Mouse (Mus musculus) right cerebral cortex, postnatal 36 days (tissue): ENCODE measurements around the gene Ankrd6.

ENCODE experiments used
- DNase-seq, 2 experiments: peaks; one replicate each; pipeline ENCODE4 v3.0.0; 2022; ENCODE audit warnings: low spot score in 2 of 2, mixed read lengths in 1 of 2

Gene Ankrd6

DNA sequence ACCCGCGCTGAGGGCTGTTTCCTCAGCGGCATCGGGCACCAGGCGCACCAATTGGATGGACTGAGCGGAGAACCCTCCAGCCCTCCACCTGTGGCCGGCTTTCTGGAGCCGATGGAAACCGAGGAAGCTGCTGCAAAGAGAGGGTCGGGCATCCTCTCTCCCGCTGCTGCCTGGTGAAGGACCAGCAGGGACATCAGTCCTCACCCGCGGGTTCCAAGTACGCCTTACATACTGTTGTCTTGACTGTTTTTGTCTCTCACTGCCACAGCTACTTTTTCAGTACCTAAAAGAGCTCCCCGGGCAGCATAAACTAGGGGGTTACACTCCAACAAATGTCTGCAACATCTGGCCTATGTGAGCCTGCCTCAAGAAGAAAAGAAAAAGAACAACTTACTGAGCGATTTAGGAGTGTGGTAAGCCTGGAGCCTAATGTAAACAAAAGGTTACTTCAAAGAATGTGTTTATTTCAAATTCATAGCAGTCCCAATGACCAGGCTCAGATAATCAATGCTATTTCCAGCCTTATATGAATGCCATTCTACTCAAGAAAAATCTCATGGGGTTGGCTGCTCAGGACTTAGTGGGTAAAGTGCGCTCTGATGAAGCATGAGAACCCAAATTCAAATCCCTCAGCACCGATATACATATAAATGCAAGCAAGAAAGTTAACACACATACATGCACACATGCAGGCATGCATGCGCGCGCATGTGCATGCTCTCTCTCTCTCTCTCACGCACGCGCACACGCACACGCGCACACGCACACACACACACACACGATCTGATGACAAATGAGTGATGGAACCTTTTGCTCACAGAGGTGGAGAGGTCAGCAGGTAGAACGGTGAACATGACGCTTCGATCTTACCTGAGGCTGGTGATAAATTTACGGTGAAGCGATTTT lies 647 bp upstream of the Ankrd6 start:
- DNase-seq: no peak

DNA sequence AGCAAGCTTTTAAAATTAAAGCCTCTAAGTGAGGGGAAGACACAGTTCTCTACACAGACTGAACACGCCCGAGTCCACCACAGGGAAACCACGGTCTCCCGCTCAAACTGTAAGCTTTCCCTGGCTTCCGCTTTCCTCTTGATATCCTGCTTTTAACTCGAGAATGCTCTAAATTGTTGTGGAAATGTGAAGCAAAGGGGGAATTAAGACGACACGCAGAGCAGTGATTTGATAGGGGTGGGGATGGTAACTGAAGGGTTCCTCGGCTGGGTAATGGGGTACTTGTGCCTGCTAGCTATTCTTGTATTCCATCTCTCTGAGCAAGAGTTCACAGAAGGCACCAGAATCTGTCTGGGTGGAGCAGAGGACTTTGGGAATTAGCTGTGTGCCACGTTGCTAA lies 1.9 kb downstream of the Ankrd6 start:
- DNase-seq: no peak

DNA sequence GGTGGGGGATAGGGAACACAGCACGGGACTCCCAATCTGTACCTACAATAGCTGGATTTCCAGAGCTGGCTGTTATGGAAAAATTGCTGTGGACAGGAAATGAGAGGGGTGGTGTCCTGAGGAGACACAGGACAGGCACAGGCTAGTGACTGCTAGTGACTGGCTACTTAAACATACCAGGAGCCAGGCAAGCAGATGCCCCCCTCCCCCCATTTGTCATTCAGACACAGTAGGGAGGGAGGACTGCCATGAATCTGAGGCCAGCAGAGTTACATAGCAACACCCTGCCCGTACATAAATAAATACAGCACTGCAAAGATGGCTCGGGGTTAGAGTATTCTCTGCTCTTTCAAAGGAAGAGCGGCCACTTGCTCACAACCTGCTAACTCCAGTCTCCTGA lies 3.0 kb downstream of the Ankrd6 start:
- no peak for DNase-seq

DNA sequence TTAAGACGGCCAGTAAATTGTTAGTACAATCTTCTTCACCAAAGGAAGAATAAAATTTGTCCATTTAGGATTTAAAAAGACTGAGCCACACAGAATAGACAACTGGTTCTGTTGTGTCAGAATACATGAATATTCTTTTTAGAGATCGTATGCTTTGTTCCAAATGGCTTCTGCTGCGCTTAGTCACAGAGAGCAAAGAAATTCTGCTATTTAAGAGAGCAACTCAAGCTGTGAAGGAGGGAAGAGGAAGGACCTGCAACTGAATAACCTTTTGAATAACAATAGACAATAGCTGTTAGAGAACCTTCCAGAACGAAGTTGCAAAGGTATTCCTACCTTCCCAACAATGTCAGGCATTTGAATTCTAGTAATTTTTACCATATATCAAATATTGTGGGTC lies 9.7 kb downstream of the Ankrd6 start:
- DNase-seq: no peak

DNA sequence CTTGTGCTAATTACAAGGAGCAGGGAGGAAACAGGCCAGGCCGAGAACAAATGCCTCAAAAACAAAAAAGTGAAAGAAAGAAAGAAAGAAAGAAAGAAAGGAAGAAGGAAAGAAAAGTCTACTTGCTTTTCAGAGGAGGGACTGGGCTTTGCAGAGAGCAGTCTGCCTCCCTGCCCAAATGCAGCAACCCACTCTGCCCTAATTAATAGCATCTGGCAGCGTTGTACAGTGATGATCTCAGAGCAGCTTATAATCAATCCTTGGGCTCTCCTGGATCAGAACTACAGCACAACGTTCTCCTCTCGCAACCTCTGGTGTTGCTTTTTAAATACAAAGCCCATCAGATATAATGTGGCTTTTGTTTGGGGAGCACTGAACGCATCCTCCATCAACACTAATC lies 10.7 kb downstream of the Ankrd6 start:
- no peak for DNase-seq

DNA sequence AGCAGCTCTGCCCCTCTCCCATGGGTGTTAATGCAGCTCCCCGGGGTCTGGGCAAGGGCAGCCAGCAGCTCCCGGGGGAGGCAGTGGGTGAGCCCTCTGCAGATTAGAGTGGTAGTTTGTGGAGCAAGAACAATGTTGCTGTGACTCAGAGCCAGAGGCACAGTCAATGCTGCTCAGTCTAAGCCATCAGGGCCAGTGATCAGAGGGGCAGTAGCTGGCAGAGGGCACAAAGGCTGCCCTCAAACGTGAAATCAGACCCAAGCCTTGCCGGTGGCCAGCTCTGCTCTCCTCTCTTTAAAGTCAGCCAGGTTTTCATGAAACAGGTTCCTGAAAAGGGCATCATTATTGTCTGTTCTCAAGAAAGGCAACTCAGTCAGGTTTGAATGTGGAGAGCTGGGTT lies 11.1 kb downstream of the Ankrd6 start:
- DNase-seq: no peak

DNA sequence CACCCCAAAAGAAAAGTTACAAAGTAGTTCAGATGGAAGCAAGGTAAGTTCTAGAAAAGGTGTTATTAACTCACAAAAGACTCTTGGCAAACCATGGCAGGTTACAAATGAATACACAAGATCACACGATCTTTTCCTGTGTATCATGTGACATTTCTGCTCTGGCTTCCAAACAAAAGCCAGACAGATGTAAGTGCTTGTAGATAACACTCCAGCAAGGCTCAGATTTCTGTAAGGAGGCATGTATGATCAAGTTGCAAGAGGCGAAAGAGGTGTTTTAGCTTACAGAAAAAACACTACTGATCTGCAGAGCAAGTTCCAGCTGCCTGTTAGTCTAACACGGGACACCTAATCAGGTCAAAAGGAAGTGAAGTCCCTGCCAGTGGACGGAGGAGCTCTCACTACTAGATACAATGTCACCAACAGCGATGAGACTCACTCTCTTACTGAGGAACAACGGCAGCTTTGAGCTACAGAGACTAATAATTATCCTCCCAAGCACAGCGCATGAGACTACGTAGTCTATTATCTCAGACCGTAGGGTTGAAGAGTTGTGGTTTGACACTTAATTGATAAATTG lies 13.8 kb downstream of the Ankrd6 start:
- DNase-seq: no peak

DNA sequence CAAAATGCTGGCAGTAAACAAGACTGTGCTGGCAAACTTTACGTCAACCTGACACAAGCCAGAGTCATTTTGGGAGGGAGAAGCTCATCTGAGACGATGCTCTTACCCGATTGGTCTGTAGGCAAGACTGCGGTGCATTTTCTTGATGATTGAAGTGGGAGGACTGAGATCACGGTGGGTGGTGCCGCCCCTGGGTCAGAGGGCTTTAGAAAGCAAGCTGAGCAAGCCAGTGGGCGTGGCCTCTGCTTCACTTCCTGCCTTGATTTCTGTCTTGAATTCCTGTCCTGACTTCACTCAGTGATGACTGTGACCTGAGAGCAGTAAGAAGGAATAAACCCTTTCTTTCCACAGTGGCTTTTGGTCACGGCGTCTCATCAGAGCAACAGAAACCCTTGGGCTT lies 18.6 kb downstream of the Ankrd6 start:
- no peak for DNase-seq

DNA sequence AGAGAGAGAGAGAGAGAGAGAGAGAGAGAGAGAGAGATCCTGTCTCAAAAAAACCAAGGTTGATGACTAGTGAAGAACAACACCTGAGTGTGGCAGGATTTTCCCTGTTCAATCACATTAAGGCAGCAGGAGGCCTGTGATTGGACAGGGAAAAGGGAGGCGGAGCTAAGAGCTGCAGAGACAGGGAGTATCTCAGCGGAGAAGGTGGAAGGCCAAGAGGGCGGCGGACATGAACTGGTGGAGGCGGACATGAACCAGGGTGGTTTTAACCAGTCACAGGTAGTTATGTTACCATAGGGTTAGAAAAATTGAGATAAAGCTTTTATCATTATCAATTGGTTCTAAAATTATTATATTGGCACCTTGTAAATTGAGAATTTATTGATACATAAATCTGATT lies 20.9 kb downstream of the Ankrd6 start:
- no peak for DNase-seq

DNA sequence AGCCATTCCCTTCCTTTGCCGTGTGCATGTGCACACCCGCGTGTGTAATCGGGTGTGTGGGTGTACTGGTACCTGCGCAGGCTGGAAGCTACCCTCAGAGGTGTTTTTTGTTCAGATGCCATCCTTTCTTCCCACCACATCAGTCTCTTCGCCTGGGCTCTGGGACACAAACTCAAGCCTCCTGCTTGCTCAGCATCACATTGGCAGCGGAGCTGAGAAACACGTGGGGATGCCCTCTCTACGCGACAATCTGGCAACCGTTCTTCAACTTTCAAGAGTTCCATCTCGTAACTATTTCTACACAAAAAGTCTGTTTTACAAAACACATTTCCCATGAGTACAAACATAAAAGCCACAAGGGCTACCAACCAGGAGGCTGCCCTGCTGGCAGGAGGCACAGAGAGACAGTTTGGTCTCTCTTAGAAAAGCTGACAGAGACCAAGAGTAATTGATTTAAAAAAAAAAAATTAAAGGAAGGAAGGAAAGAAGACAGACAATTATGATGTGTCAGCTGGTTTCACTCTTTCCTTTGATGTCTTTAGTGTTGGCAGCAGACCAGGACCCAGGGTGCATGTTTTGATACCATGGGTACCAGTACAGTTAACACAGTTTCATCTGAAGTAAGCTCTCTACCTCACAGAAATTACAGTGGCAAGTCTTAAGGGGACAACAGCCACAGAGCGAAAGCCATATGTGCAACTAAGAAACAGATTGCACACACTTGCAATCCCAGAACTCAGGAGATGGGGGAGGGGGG lies 21.8 kb downstream of the Ankrd6 start:
- no peak for DNase-seq

DNA sequence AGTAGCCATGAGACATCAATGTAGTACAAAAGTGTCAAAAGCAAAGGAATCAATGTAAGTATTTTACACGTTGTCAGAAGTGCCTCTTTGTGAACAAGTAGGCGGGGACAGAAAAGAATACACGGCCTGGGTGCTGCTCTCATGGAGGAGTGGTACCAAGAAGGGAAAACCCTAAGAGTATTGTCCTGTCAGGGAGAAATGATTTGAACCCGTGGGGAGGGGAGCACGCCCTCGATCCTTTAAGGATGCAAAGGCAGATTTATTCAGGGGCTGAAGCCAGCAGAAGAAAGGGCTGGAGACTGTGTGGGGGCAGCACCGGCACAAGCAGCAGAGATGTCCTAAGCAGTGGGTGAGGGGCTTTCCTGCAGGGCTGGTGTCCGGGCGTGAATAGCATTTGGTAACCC lies 26.7 kb downstream of the Ankrd6 start:
- DNase-seq: no peak

DNA sequence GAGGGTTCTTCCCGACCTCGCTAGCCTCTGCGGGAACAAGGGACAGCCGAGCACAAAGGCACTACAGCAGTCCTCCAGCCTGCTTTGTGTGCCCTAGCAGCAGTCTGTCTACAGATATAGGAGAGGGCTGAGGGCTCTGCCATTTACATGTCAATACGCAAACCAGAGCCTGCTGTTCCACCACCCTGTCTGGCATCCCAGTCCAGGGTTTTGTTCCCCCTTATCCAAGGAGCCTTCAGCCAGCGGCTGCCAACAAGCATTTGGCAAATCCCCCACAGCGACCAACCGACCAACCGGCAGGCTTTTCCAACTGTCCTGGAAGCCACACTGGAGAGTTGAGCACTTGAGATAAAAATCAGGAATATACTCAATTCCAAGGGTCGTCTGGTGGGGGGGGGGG lies 27.2 kb downstream of the Ankrd6 start:
- no peak for DNase-seq

DNA sequence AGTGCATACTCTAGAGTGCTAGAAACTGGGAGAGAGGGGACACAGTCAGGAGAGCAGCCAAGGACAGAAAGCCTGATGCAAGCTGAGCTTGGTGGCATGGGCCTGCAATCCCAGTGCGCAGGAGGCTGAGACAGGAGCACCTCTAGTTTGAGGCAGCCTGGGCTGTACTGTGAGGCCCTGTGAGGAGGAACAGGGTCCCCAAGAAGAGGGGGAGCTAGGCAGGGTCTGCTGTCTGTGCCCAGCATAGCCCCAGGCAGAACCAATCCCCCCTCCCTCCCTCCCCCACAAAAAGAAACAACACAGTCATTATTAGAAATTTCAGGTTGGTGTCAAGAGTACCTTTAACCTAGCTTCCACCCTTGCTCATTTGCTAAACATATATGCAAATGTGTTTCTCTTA lies 27.8 kb downstream of the Ankrd6 start:
- no peak for DNase-seq

DNA sequence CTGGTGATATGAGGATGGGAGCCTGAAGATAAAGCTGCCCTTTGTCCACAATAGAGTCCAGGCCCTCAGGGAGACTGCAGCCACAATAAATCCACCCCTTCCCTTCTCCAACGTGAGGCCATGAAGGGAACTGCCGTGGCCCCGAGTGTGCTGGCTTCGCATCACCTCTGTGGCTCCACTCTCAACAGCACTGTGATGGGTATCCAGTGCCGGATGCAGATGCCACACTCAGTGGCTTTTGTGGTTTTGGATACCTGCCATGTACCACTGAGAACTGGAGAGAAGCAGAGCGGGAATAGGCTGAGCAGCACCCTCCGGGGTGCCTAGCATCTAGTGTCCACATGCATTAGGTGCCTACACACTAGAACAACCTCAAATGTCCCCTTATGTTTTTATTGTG lies 29.8 kb downstream of the Ankrd6 start:
- DNase-seq: no peak

DNA sequence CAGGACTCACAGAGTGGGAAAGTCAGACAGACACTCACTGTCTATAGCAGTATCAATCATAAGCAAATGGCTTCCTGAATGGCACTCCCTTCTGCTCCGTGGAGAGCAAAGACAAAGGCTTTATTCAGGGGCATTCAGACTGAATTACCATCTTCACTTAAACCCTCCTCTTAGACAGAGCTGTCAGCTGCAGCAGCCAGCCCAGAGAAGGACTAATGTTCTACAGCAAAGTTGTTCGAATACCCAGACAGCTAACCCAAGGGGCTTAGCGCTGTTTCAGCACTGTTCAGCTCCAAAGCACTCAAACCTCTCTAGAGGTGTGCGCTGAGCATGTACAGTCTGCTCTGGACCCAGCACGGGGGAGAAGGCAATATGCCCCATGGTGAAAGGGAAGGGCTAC lies 32.1 kb downstream of the Ankrd6 start:
- DNase-seq: no peak

DNA sequence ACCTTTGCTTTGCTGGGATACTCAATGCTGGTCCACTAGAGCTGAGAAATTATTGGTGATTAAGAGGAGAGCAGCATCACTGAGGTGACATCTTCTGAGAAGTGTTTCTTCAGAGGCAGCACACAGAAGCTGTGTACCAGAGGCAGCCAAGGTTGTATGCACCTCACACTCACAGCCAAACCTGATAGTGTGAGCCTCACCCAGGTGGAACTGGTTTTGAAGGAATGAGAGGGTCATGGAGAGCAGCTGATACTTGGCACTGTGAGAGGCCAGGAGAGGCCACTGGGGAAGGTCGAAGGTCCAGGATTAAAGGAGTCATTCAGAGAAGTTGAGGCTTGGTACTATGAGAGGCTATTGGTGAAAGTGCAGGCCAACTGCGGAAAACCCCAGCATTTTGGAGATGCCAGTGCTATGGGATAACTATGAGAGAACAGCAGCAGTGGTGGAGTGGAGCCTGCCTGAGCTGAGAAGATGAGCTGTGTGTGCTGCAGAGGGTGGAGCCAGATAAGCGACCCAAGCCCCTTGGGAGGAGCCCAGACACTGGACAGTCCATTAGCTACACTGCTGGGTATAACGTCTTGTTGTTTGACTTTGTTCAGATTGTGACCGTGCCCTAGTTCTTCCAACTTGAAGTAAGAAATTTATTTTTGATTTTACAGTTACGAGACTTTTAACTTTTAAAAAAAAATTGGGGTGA lies 33.8 kb downstream of the Ankrd6 start:
- no peak for DNase-seq

DNA sequence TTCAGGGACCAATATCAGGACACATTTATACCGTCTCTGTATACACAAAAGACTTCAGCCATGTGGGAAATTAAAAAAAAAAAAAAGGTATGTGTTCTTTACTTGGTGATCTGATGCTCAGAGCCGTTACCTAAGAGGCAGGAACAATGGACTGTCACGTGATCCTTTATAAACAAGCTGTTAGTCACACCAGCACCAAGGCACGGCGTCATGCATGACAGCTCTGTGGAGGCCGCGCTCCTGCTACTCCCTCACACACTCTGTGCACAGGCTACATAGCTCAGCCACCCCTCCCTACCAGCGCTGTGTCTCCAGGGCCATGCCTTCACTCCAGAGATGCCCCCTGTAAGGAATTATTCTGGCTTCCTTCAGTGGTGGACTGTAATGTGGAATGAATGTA lies 34.7 kb downstream of the Ankrd6 start:
- no peak for DNase-seq

DNA sequence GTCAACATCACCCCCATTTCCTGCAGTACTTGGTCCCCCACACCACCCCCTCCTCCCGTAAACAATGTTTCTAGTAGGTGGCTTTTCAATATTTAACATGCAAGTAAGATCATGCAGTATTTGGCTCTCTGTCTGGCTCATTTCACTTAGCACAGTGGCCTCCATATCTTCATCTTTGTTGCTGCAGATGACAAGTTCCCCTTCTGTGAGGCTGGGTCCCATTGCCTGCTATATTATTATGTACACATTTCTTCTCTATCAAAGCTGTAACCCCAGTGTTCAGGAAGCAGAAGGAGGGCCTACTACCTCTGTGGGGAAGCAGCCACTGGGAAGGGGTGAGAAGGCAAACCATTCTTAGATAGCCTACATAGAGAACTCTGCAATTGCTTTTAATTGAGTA lies 40.6 kb downstream of the Ankrd6 start:
- no peak for DNase-seq

DNA sequence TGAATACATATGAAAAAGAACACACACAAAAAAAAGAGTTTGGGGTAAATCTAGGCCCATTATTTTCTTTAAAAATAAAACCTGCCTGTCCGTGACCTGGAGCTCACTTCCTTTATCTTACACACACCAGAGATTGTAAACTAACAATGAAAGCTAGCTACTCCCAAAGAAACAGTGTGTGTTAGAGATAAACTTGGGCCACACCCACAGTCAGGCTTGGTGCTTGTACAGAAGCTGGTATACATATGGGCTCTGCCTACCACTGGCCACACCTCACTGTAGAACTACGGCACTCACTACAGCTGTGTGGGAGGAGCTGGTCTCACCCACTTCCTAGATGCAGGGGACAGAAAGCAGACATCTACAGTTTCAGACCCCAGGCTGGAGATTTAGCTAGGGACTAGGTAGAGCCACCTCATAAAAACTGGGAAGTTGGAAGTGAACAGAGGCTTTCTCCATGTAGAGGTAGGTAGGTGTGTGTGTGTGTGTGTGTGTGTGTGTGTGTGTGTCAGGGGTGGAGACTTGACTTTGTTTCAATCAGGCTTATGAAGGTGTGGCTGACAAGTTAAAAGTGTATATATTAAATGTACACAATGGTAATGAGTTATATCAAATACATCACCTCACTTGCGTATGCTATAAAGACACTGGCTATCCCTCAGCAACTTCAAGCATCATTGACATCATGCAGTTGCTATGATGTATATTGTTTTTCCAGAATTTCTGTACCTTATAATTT lies 41.2 kb downstream of the Ankrd6 start:
- no peak for DNase-seq

DNA sequence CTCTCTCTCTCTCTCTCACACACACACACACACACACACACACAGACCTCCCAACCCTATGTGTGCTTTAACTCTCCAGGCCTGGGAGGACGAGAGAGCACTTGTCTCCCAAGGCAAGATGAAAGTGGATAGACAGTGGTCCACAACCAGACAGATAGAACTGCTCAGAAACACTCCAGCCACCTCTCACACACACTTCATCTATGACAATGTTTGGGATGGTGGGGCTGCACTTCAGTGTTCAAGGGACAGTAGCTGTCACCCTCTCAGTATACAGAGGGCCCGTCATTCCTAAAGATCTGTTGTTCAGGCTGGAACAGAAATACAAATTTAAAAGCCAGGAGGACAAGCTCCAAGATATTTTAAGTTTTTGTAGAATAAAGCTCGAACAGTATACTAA lies 43.0 kb downstream of the Ankrd6 start:
- no peak for DNase-seq

DNA sequence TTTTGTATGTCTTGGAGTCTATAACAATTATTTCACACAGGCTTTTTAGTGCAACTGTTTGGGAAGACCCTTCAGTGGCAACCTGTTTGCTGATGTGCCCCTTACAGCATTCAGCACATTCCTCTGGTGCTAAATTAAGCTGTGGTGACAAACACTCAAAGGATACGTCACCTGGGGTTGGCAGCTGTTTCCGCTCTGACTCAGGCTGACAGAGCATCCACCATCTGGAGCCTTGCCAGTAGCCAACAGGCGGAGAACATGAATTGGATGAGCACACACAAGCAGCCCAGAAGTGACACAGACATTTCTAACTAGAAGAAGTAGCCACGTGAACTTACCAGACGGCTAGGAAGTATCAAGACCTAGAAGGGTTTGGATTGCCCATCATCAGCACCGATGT lies 44.0 kb downstream of the Ankrd6 start:
- DNase-seq: peak; percentile 49 to 53

DNA sequence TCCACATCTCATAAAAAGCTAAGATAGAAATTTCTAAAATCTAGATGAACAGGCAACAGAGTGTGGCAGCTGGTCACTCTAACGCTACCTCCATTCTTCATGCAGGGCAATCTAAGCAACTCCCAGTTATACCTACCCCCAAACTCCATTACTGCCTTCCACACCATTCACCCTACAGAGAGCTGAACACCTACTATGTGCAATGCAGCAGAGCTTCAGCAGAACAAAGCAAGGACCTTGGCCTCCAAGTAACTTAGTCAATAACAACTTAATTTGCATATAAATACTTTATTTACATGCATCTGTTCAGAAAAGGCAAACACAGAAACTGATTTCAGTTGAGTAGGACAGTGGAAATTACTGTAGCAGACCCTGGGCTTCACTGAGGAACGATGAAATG lies 44.7 kb downstream of the Ankrd6 start:
- DNase-seq: no peak
